Mouse (Mus musculus): ENCODE measurements around the gene Islr2.

Gene Islr2

DNA sequence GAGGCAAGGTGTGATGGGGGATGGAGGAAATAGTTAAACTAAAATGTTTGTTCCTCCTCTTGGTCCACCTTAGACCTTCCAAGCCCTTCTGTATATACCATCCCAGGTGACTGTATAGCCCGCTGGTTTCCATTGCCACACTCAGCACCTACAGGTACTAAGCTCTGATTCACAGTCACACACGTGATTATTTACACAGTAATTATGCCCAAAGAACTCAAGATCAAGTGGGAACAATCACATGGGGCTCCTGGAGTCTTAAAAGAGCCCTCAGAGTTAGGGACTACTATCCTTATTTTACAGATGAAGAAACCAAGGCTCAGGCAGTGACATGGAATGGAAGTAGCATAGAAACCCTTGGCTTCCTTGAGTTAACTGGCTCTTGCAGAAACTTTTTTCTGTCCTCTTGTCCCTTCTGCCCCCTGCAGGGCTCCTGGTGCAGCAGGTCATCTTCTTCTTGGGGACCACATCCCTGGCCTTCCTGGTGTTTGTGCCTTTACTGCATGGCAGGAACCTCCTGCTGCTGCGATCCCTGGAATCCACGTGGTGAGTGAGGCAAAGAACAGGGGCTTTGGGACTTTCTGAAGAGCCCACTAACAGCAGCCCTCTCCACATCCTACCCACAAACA, 53.3 kb downstream of the Islr2 start:
- no peak for DNase-seq

DNA sequence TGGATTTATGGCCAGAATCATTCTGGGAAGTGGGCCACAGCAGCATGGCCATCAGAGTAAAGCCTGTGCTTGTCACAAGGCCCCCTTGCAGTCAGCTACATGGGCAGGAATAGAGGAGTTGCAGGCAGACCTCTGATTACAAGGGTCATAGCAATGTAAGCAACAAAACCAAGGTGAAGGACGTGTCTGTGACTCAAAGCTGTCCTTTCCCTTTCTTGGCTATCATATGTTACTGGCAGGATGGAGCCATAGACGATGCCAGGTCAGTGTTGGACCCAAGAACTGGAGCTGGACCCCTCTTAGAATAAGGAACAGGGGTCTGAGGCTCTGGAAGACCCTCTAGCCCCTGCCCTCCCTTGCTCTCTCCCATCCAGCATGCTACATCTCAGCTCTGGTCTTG, 55.3 kb downstream of the Islr2 start:
- no peak for DNase-seq
